18 mouse cellular contexts compared by ENCODE assay signal in the genomic region with DNA sequence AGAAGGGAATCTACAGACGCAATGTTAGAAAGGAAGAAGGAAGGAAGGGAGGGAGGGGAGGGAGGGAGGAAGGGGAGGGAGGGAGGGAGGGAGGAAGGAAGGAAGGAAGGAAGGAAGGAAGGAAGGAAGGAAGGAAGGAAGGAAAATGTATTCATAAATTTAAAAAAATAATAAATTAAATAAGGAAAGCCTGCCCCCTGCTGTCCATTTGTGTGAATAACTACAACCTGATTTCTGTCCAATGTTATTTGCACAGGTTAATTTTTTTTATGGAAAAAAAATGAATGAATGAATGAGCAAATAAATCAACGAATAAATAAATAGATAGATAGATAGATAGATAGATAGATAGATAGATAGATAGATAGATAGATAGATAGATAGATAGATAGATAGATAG. TPM values are rescaled to one million over a fixed set of nuclear protein-coding genes. Genes with fewer than 3 reads are reported as not detected.
DNase-seq lines count a peak whose midpoint lies in the region; ATAC-seq and TF ChIP-seq lines count a peak whose summit lies in the region.
"Not testable (repeated sequence)": the region's sequence is repeated elsewhere in the genome, so short reads cannot be mapped to it uniquely, and the experiment has no call there.
"Had no signal": no experiment of that assay in that cellular context is flagged by ENCODE, and none has a peak within 500 bp of the region (broad histone marks: within the 10 kb centered on the region; RNA-seq: fewer than 3 reads in every experiment).

No protein-coding gene starts in this region.

- not testable (repeated sequence) for TF ChIP-seq EP300 in lung, postnatal 0 days (IDR thresholded peaks at IDR 0.05)

- H3K27me3 ChIP-seq in E14TG2a.4 (ENCODE audit: insufficient read depth, low read length); forebrain, embryonic 14.5 days (replicated peaks; ENCODE audit: control insufficient read depth, insufficient read depth, low read length); hindbrain, postnatal 0 days (ENCODE audit: insufficient read depth, low read length); lung, postnatal 0 days (replicated peaks; ENCODE audit: insufficient read depth, low read length): not testable (repeated sequence)

- H3K9me3 ChIP-seq in E14TG2a.4 (ENCODE audit: low read length); forebrain, embryonic 14.5 days (replicated peaks; ENCODE audit: control insufficient read depth, low read length); hindbrain, postnatal 0 days (ENCODE audit: low read length); lung, postnatal 0 days (ENCODE audit: low read length): not testable (repeated sequence)

- H3K27ac ChIP-seq in forebrain, embryonic 14.5 days (ENCODE audit: low read depth, low read length); hindbrain, postnatal 0 days; left cerebral cortex, adult 2 months; lung, postnatal 0 days (ENCODE audit: low read length): not testable (repeated sequence)

- ATAC-seq in forebrain, embryonic 14.5 days; hindbrain, postnatal 0 days; lung, postnatal 0 days: not testable (repeated sequence)

- WGBS in forebrain, embryonic 14.5 days = 4% methylated on average over 1 of the region's 2 CpGs
- 31% methylated on average over 2 of the region's 2 CpGs for WGBS in hindbrain, postnatal 0 days
- 33% methylated on average over 2 of the region's 2 CpGs for WGBS in lung, postnatal 0 days

- TF ChIP-seq CTCF in E14TG2a.4 (conservative IDR thresholded peaks at IDR 0.05; ENCODE audit: low read length) = peak; percentile 34
- TF ChIP-seq CTCF in brain, embryonic 14.5 days (IDR thresholded peaks at IDR 0.05; ENCODE audit: borderline replicate concordance, extremely low read depth, insufficient read depth, insufficient read length); lung, postnatal 0 days (IDR thresholded peaks at IDR 0.05): not testable (repeated sequence)
- TF ChIP-seq CTCF in hindbrain, postnatal 0 days (IDR thresholded peaks at IDR 0.05; ENCODE audit: low read depth) = peak; percentile 28
- TF ChIP-seq CTCF in left cerebral cortex, adult 2 months (IDR thresholded peaks at IDR 0.05) = peak; percentile 51

- H3K4me3 ChIP-seq in E14TG2a.4 (replicated peaks; ENCODE audit: low read length); forebrain, embryonic 14.5 days (ENCODE audit: low read depth, low read length); hindbrain, postnatal 0 days (ENCODE audit: low read length); left cerebral cortex, adult 2 months; lung, postnatal 0 days (ENCODE audit: low read depth, low read length): not testable (repeated sequence)

- DNase-seq in brain, embryonic 14.5 days (ENCODE audit: low read depth) = peak; percentile 9
- peak; percentile 8 for DNase-seq in forebrain, embryonic 14.5 days (ENCODE audit: low spot score)
- DNase-seq in hindbrain, postnatal 0 days (ENCODE audit: low spot score) = peak; percentile 36
- not testable (repeated sequence) for DNase-seq in left cerebral cortex, adult 2 months (ENCODE audit: extremely low spot score in 1 of 2, low spot score in 2 of 2)
- DNase-seq in lung, postnatal 0 days (ENCODE audit: low spot score) = peak; percentile 40
- peak; percentile 57 for DNase-seq in retina, embryonic 14.5 days (ENCODE audit: low spot score)
- DNase-seq in thymus, postnatal 14 days = peak; percentile 31

- not testable (repeated sequence) for H3K36me3 ChIP-seq in E14TG2a.4 (ENCODE audit: insufficient read depth, low read length); forebrain, embryonic 14.5 days (ENCODE audit: control insufficient read depth, insufficient read depth, low read length); hindbrain, postnatal 0 days (ENCODE audit: insufficient read depth, low read length); lung, postnatal 0 days (ENCODE audit: insufficient read depth, low read length)

- TF ChIP-seq POLR2A in brain, embryonic 14.5 days (IDR thresholded peaks at IDR 0.05; ENCODE audit: borderline replicate concordance, extremely low read depth, insufficient read depth, insufficient read length, poor library complexity, severe bottlenecking) = not testable (repeated sequence)

- H3K4me1 ChIP-seq in E14TG2a.4 (replicated peaks; ENCODE audit: low read depth, low read length); forebrain, embryonic 14.5 days (ENCODE audit: control insufficient read depth, insufficient read depth, low read length); hindbrain, postnatal 0 days (ENCODE audit: insufficient read depth, low read length); lung, postnatal 0 days (ENCODE audit: insufficient read depth, low read depth, low read length): not testable (repeated sequence)

- H3K9ac ChIP-seq in forebrain, embryonic 14.5 days (ENCODE audit: low read length); hindbrain, postnatal 0 days (replicated peaks; ENCODE audit: low read length); lung, postnatal 0 days (replicated peaks; ENCODE audit: low read depth): not testable (repeated sequence)

- not testable (repeated sequence) for H3K4me2 ChIP-seq in forebrain, embryonic 14.5 days (ENCODE audit: low read length); hindbrain, postnatal 0 days (ENCODE audit: low read depth, low read length); lung, postnatal 0 days (replicated peaks; ENCODE audit: low read depth, low read length)

- intact Hi-C loops in left cerebral cortex, adult 2 months (cut with DNase I) = loop anchor here (1.0 to 5.0 kb wide), 3 partner anchors 267 to 393 kb away; no protein-coding TSS in a partner anchor

RNA-seq across cellular contexts. Expression of gene Prss2, which starts 8.4 kb away (rescaled TPM):
- polyA plus RNA-seq in brain, embryonic 14.5 days (2012; rRNA removed) = 0.18 TPM in 1 of 2 replicates, not detected in the other
- not detected in 2 replicates for polyA plus RNA-seq in forebrain, embryonic 14.5 days (2014; fragmentation: Nextera tagmentation; extraction: Ambion mirVana)
- total RNA-seq in hindbrain, postnatal 0 days (2014; rRNA removed) = not detected in 2 replicates
- polyA plus RNA-seq in hindbrain, postnatal 0 days (2015; fragmentation: Nextera tagmentation; extraction: Ambion mirVana) = not detected in 2 replicates
- not detected for total RNA-seq in left cerebral cortex, adult 2 months (2021)
- not detected in 2 replicates for polyA plus RNA-seq in lung, postnatal 0 days (2015; fragmentation: Nextera tagmentation; extraction: Ambion mirVana)
- total RNA-seq: granulocyte monocyte progenitor cell, adult 5-6 weeks; hematopoietic stem cell, adult 5-6 weeks; layer of hippocampus, adult 18-20 months; left cerebral cortex, adult 18-20 months had no signal
- polyA plus RNA-seq: embryonic facial prominence, embryonic 12.5 days; forebrain, embryonic 16.5 days; heart, embryonic 13.5 days; kidney, embryonic 15.5 days; limb, embryonic 10.5 days; midbrain, embryonic 12.5 days had no signal
